Mouse (Mus musculus) lung, postnatal 0 days (tissue): ENCODE measurements around the gene Cracr2b. TPM values are rescaled to one million over a fixed set of nuclear protein-coding genes. Genes with fewer than 3 reads are reported as not detected.

Experiments used
- ATAC-seq: fragments of 200-750 bp; cut with Nextera tagmentation; 2 replicates; pipeline ENCODE4 v1.8.0; 2017; ENCODE audit warnings: moderate library complexity
- DNase-seq: peaks from one replicate; pipeline ENCODE4 v3.0.0-alpha.2; 2016; ENCODE audit warnings: low spot score
- H3K27ac ChIP-seq: fragments of 300-500 bp; sonication (generic); 2 replicates; pipeline ENCODE4 v1.5.1; 2014; ENCODE audit warnings: antibody characterized with exemption, mild to moderate bottlenecking, low read length, mixed read lengths
- H3K27me3 ChIP-seq: fragments of 300-500 bp; sonication (generic); replicated peaks from 2 replicates; pipeline ENCODE4 v1.6.1; 2014; ENCODE audit warnings: low read length, mixed read lengths; ENCODE audit not compliant: insufficient read depth
- H3K36me3 ChIP-seq: fragments of 300-500 bp; sonication (generic); 2 replicates; pipeline ENCODE4 v1.6.1; 2014; ENCODE audit warnings: low read length, mixed read lengths; ENCODE audit not compliant: insufficient read depth
- H3K4me1 ChIP-seq: fragments of 300-500 bp; sonication (generic); 2 replicates; pipeline ENCODE4 v1.6.1; 2014; ENCODE audit warnings: antibody characterized with exemption, low read depth, low read length, mixed read lengths; ENCODE audit not compliant: insufficient read depth
- H3K4me2 ChIP-seq: fragments of 300-500 bp; sonication (generic); replicated peaks from 2 replicates; pipeline ENCODE4 v1.6.1; 2014; ENCODE audit warnings: low read depth, mild to moderate bottlenecking, low read length, moderate library complexity, mixed read lengths
- H3K4me3 ChIP-seq: fragments of 300-500 bp; sonication (generic); 2 replicates; pipeline ENCODE4 v1.5.1; 2014; ENCODE audit warnings: low read depth, low read length
- H3K9ac ChIP-seq: fragments of 300-500 bp; sonication (generic); replicated peaks from 2 replicates; pipeline ENCODE4 v1.6.1; 2014; ENCODE audit warnings: low read depth, mild to moderate bottlenecking
- H3K9me3 ChIP-seq: fragments of 300-500 bp; sonication (generic); 2 replicates; pipeline ENCODE4 v1.6.1; 2016; ENCODE audit warnings: low read length, mixed read lengths
- CTCF ChIP-seq: IDR thresholded peaks from 2 replicates; pipeline ENCODE4 v1.5.1; 2016; ENCODE audit warnings: antibody characterized with exemption, mild to moderate bottlenecking
- EP300 ChIP-seq: IDR thresholded peaks from 2 replicates; pipeline ENCODE4 v1.6.1; 2016; ENCODE audit warnings: antibody characterized with exemption, mild to moderate bottlenecking, control low read depth
- WGBS: fragments of 180-500 bp; shearing (Covaris S2); extraction: QIAGEN DNeasy Blood & Tissue Kit; methylation state at CpG from one replicate; pipeline ENCODE4 v1.1.7; 2014; 5-methylcytosine and 5-hydroxymethylcytosine counted together
- polyA plus RNA-seq: library from polyadenylated mRNA; unstranded; fragments of >200 nt; fragmentation: Nextera tagmentation; extraction: Ambion mirVana; gene quantifications from 2 replicates; pipeline ENCODE4 v1.2.1, GENCODE M21; 2015

Cracr2b gene
- polyA plus RNA-seq, 1 experiment from 2014 or later: 74.9 TPM

- no peak overlapping the region for H3K27ac ChIP-seq
- H3K4me1 ChIP-seq: peaks cover 20% of the 10 kb centered on the region
- H3K4me3 ChIP-seq: peak overlapping the region; percentile 65; the same call in 1 of the 2 replicates
- no peak overlapping the region for H3K9ac ChIP-seq
- no peaks in the 10 kb centered on the region; the same call in 1 of the 2 replicates for H3K36me3 ChIP-seq
- no peak for DNase-seq
- no peak for ATAC-seq
- no peaks in the 10 kb centered on the region for H3K27me3 ChIP-seq
- TF ChIP-seq CTCF (no peak), EP300 (no peak)
- peak overlapping the region; percentile 86 for H3K4me2 ChIP-seq
- H3K9me3 ChIP-seq: no peaks in the 10 kb centered on the region
- WGBS: 50% methylated on average over 2 of the region's 2 CpGs
Observed at GRCm38 (mm10) chr7:141436523-141436892, 24.4 kb upstream of the Cracr2b start.

- peak; percentile 86 for ATAC-seq
- Histone ChIP-seq H3K36me3 (no peaks in the 10 kb centered on the region), H3K9ac (peak within 1 kb of the TSS; percentile 36), H3K4me2 (peak within 1 kb of the TSS; percentile 86), H3K27me3 (no peaks in the 10 kb centered on the region), H3K9me3 (no peaks in the 10 kb centered on the region), H3K4me3 (peak within 1 kb of the TSS; percentile 65), H3K4me1 (peaks cover 20% of the 10 kb centered on the region), H3K27ac (0 out of 2 replicates have a peak within 1 kb of the TSS, but pooled peaks have one; percentile 20)
- peak; percentile 83 for TF ChIP-seq CTCF
- TF ChIP-seq EP300: no peak
- peak; percentile 87 for DNase-seq
- WGBS: 5% methylated on average over 52 of the region's 53 CpGs
Observed at GRCm38 (mm10) chr7:141437178-141438120, 23.4 kb upstream of the Cracr2b start, which contains the start of gene Slc25a22. TSS of gene Slc25a22 (minus strand) at chr7:141437892.

GRCm38 (mm10) chr7:141438201-141438968 is 22.5 kb upstream of the Cracr2b start:
- WGBS: 90% methylated on average over 12 of the region's 12 CpGs
- no peak overlapping the region for H3K4me3 ChIP-seq
- H3K4me2 ChIP-seq: no peak overlapping the region
- H3K4me1 ChIP-seq: peaks cover 25% of the 10 kb centered on the region
- H3K9me3 ChIP-seq: no peaks in the 10 kb centered on the region
- no peak overlapping the region for H3K9ac ChIP-seq
- ATAC-seq: no peak
- TF ChIP-seq EP300: no peak
- H3K27ac ChIP-seq: no peak overlapping the region
- no peaks in the 10 kb centered on the region for H3K36me3 ChIP-seq
- no peak for DNase-seq
- no peaks in the 10 kb centered on the region for H3K27me3 ChIP-seq

GRCm38 (mm10) chr7:141439140-141439679 is 21.7 kb upstream of the Cracr2b start:
- Histone ChIP-seq H3K27me3 (no peaks in the 10 kb centered on the region), H3K4me1 (peaks cover 27% of the 10 kb centered on the region), H3K9me3 (no peaks in the 10 kb centered on the region), H3K4me3 (no peak overlapping the region), H3K27ac (no peak overlapping the region), H3K36me3 (no peaks in the 10 kb centered on the region), H3K9ac (no peak overlapping the region), H3K4me2 (no peak overlapping the region)
- WGBS: 93% methylated on average over 10 of the region's 10 CpGs
- DNase-seq (no peak), ATAC-seq (no peak)
- no peak for TF ChIP-seq EP300
- TF ChIP-seq CTCF: no peak

- WGBS: 96% methylated on average over 11 of the region's 11 CpGs
- Histone ChIP-seq H3K9ac (no peak overlapping the region), H3K4me1 (peaks cover 21% of the 10 kb centered on the region), H3K4me3 (no peak overlapping the region), H3K27me3 (no peaks in the 10 kb centered on the region), H3K9me3 (no peaks in the 10 kb centered on the region), H3K4me2 (no peak overlapping the region), H3K36me3 (no peaks in the 10 kb centered on the region), H3K27ac (no peak overlapping the region)
- DNase-seq (no peak), ATAC-seq (no peak)
- no peak for TF ChIP-seq CTCF
Observed at GRCm38 (mm10) chr7:141439811-141440210, 21.1 kb upstream of the Cracr2b start.

GRCm38 (mm10) chr7:141440613-141441012 is 20.3 kb upstream of the Cracr2b start:
- no peak overlapping the region for H3K9ac ChIP-seq
- TF ChIP-seq EP300 (no peak), CTCF (peak; percentile 85)
- H3K36me3 ChIP-seq: no peaks in the 10 kb centered on the region
- ATAC-seq (0 out of 2 replicates have a peak, but pooled peaks have one; percentile 7), DNase-seq (peak; percentile 82)
- 20% methylated on average over 6 of the region's 6 CpGs for WGBS
- H3K27ac ChIP-seq: no peak overlapping the region
- H3K4me3 ChIP-seq: no peak overlapping the region
- no peaks in the 10 kb centered on the region for H3K9me3 ChIP-seq
- H3K4me1 ChIP-seq: peaks cover 18% of the 10 kb centered on the region
- H3K4me2 ChIP-seq: no peak overlapping the region
- no peaks in the 10 kb centered on the region for H3K27me3 ChIP-seq
